Mouse (Mus musculus) liver, embryonic 12.5 days (tissue): Measurements from ENCODE around the gene Manf. TPM values are rescaled to one million over a fixed set of nuclear protein-coding genes. Genes with fewer than 3 reads are reported as not detected.
A peak's percentile ranks its signal among the peaks of the same experiment; 100 is the strongest.

Source experiments
- ATAC-seq: fragments of 200-750 bp; cut with Nextera tagmentation; 2 replicates; pipeline ENCODE4 v1.8.0; 2017; ENCODE audit warnings: moderate number of reproducible peaks, mild to moderate bottlenecking, moderate library complexity
- H3K27ac ChIP-seq: fragments of 300-500 bp; sonication (generic); 2 replicates; pipeline ENCODE4 v1.5.1; 2016; ENCODE audit warnings: mild to moderate bottlenecking
- H3K27me3 ChIP-seq: fragments of 300-500 bp; sonication (generic); replicated peaks from 2 replicates; pipeline ENCODE4 v1.6.1; 2016; ENCODE audit warnings: mild to moderate bottlenecking, moderate library complexity
- H3K36me3 ChIP-seq: fragments of 300-500 bp; sonication (generic); 2 replicates; pipeline ENCODE4 v1.6.1; 2016; ENCODE audit warnings: mild to moderate bottlenecking, moderate library complexity
- H3K4me1 ChIP-seq: fragments of 300-500 bp; sonication (generic); 2 replicates; pipeline ENCODE4 v1.6.1; 2016
- H3K4me2 ChIP-seq: fragments of 300-500 bp; sonication (generic); 2 replicates; pipeline ENCODE4 v1.6.1; 2016; ENCODE audit warnings: mild to moderate bottlenecking, moderate library complexity
- H3K4me3 ChIP-seq: fragments of 300-500 bp; sonication (generic); 2 replicates; pipeline ENCODE4 v1.5.1; 2016; ENCODE audit warnings: mild to moderate bottlenecking, moderate library complexity
- H3K9ac ChIP-seq: fragments of 300-500 bp; sonication (generic); 2 replicates; pipeline ENCODE4 v1.6.1; 2016; ENCODE audit warnings: mild to moderate bottlenecking, moderate library complexity
- H3K9me3 ChIP-seq: fragments of 300-500 bp; sonication (generic); replicated peaks from 2 replicates; pipeline ENCODE4 v1.6.1; 2016; ENCODE audit warnings: mild to moderate bottlenecking, moderate library complexity
- WGBS: fragments of 180-500 bp; shearing (Covaris S2); methylation state at CpG from one replicate; pipeline ENCODE4 v1.1.7; 2016; ENCODE audit not compliant: insufficient replicate concordance; 5-methylcytosine and 5-hydroxymethylcytosine counted together
- polyA plus RNA-seq: library from polyadenylated mRNA; unstranded; fragments of >200 nt; fragmentation: Nextera tagmentation; extraction: Ambion mirVana; gene quantifications from 2 replicates; pipeline ENCODE4 v1.2.1, GENCODE M21; 2016

The Manf gene
- polyA plus RNA-seq, 1 experiment from 2014 or later: 233 TPM

- Histone ChIP-seq H3K4me2 (peak overlapping the region; percentile 67), H3K4me3 (peak overlapping the region; percentile 100), H3K9me3 (no peaks in the 10 kb centered on the region), H3K27me3 (no peaks in the 10 kb centered on the region), H3K27ac (peak overlapping the region; percentile 57), H3K9ac (peak overlapping the region; percentile 67), H3K4me1 (peaks cover 22% of the 10 kb centered on the region), H3K36me3 (peaks cover 8% of the 10 kb centered on the region; the same call in 1 of the 2 replicates)
- 31% methylated on average over 15 of the region's 15 CpGs for WGBS
- no peak for ATAC-seq
Observed at GRCm38 (mm10) chr9:106821050-106821617, 70.6 kb downstream of the Manf start.

- no peak for ATAC-seq
- Histone ChIP-seq H3K4me3 (no peak overlapping the region), H3K36me3 (no peaks in the 10 kb centered on the region), H3K4me2 (no peak overlapping the region), H3K9me3 (no peaks in the 10 kb centered on the region), H3K27me3 (no peaks in the 10 kb centered on the region), H3K9ac (no peak overlapping the region), H3K27ac (no peak overlapping the region), H3K4me1 (peaks cover 14% of the 10 kb centered on the region)
- 68% methylated on average over 1 of the region's 1 CpGs for WGBS
Observed at GRCm38 (mm10) chr9:106819201-106819600, 72.6 kb downstream of the Manf start.

DNA sequence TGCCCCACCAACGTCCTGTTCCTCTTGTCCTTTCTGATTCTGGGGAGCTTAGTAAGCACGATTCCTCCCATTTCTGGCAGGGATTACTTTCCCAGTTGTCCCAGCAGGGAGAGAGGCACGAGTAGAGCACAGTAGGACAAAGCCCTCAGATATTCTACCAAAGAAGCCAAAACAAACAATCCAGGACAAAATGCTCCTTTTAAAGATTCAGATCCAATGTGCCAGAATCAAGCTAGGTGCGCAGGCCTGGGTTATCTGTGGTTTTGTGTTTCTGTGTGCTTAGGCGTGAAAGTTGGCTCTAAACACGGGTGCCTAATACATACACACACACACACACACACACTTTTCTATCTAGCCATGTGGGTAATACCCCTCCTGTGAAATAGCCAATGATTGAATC lies 73.6 kb downstream of the Manf start:
- no peak for ATAC-seq
- no peak overlapping the region for H3K9ac ChIP-seq
- no peak overlapping the region for H3K27ac ChIP-seq
- H3K27me3 ChIP-seq: no peaks in the 10 kb centered on the region
- H3K4me1 ChIP-seq: peaks cover 6% of the 10 kb centered on the region
- H3K4me3 ChIP-seq: no peak overlapping the region
- H3K36me3 ChIP-seq: no peaks in the 10 kb centered on the region
- no peak overlapping the region for H3K4me2 ChIP-seq
- 62% methylated on average over 6 of the region's 6 CpGs for WGBS
- H3K9me3 ChIP-seq: no peaks in the 10 kb centered on the region

- 0 out of 2 replicates have a peak, but pooled peaks cover 5% of the 10 kb centered on the region for H3K27me3 ChIP-seq
- no peak for ATAC-seq
- 55% methylated on average over 4 of the region's 4 CpGs for WGBS
Observed at GRCm38 (mm10) chr9:106806503-106806902, 85.3 kb downstream of the Manf start.

DNA sequence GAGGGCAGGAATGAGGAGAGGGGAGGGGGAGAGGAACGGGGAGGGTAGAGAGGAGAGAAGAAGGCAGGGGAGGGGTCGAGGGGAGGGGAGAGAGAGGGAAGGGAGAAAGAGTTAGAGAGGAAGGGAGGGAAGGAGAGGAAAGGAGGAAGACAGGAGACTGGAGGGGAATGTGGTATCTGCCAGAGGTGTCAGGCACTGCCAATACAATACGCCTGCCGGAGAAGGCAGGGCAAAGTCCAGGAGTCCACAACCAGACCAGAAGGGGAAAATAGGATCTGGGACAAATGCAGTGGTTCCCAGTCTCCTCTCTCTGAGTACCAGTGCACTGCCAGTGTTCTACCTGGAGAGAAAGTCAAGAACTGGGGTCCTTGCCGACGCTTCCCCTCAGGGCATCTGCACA lies 100.9 kb downstream of the Manf start:
- Histone ChIP-seq H3K27me3 (peaks cover 7% of the 10 kb centered on the region; the same call in 1 of the 2 replicates), H3K27ac (no peak overlapping the region), H3K9ac (no peak overlapping the region), H3K4me2 (no peak overlapping the region), H3K4me3 (no peak overlapping the region), H3K36me3 (no peaks in the 10 kb centered on the region), H3K4me1 (peaks cover 28% of the 10 kb centered on the region), H3K9me3 (no peaks in the 10 kb centered on the region)
- WGBS: 54% methylated on average over 6 of the region's 6 CpGs
- no peak for ATAC-seq

More at GRCm38 (mm10) chr9:106806503-106806902, 85.3 kb downstream of the Manf start:
- Histone ChIP-seq H3K27ac (no peak overlapping the region), H3K9me3 (peaks cover 16% of the 10 kb centered on the region; the same call in 1 of the 2 replicates), H3K9ac (no peak overlapping the region), H3K4me1 (no peaks in the 10 kb centered on the region), H3K4me3 (no peak overlapping the region), H3K4me2 (no peak overlapping the region), H3K36me3 (no peaks in the 10 kb centered on the region)

DNA sequence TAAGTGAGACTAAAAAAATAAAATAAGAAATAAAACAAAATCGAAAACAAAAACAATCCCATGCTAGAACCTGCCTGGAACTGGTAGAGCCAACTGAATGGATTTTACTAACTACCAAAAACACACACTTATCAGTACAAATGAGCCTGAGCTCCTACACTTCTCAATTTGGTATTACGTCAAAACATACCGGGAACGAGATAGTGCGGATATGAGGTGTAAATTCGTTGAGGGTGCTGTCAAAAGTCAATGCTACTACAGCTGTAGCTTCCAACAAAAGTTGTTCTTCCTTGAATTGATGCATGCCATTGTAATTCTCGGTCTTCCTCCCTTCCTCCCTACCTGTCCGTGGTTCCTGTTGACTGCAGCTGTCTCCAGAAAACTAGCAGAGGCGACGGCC lies 102.4 kb downstream of the Manf start:
- H3K9ac ChIP-seq: peak overlapping the region; percentile 98
- no peaks in the 10 kb centered on the region for H3K9me3 ChIP-seq
- H3K4me1 ChIP-seq: peaks cover 36% of the 10 kb centered on the region
- peak overlapping the region; percentile 89 for H3K4me2 ChIP-seq
- peak; percentile 20; the same call in 1 of the 2 replicates for ATAC-seq
- H3K27me3 ChIP-seq: peaks cover 7% of the 10 kb centered on the region; the same call in 1 of the 2 replicates
- H3K36me3 ChIP-seq: no peaks in the 10 kb centered on the region
- peak overlapping the region; percentile 96 for H3K4me3 ChIP-seq
- H3K27ac ChIP-seq: peak overlapping the region; percentile 83
- WGBS: 8% methylated on average over 10 of the region's 10 CpGs

DNA sequence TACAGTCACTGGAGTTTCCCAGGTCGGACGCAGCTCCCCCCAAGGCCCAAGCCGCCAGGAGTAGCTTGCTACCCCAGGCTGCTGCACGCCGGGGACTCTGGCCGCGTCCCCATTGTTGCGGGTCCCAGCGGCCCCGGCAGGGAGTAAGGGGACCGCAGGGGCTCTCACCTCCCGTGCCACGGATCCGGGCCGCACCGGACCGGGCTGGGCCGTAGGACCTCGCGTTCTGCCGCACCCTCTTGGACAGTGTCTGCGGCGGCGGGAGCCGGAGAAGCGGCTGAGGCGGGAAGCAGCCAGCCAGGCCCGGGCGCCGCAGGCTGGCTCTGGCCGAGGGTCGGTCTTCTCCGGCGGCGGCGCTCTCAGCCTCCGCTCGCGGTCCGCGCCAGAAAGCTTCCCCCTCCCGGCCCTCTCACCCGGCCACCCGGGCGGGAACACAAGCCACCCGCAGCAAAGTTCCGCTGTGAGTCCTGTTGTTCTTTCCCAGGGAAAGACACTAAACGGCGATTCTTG lies 102.9 kb downstream of the Manf start, which contains the start of gene Rad54l2:
Gene Rad54l2 (minus strand): TSS at position 383 of the 510 bp plus-strand sequence.
- H3K9me3 ChIP-seq: no peaks in the 10 kb centered on the region
- peaks cover 36% of the 10 kb centered on the region for H3K4me1 ChIP-seq
- peak within 1 kb of the TSS; percentile 83 for H3K27ac ChIP-seq
- H3K9ac ChIP-seq: peak within 1 kb of the TSS; percentile 98
- no peaks in the 10 kb centered on the region for H3K36me3 ChIP-seq
- peaks cover 7% of the 10 kb centered on the region; the same call in 1 of the 2 replicates for H3K27me3 ChIP-seq
- peak within 1 kb of the TSS; percentile 89 for H3K4me2 ChIP-seq
- peak within 1 kb of the TSS; percentile 96 for H3K4me3 ChIP-seq
- peak; percentile 89 for ATAC-seq
- WGBS: under 1% methylated on average over 49 of the region's 49 CpGs

Other genes with a start within 250 kb of the Manf start
- not detected in 2 replicates for gene Grm2, start 235.9 kb downstream of the Manf start, polyA plus RNA-seq
- 16.3 and 16.5 TPM in 2 replicates for gene Tex264, start 206.1 kb downstream of the Manf start, polyA plus RNA-seq
- gene Rad54l2, start 102.8 kb downstream of the Manf start, polyA plus RNA-seq: 3.9 and 4.0 TPM in 2 replicates
- gene Dcaf1, start 70.1 kb downstream of the Manf start, polyA plus RNA-seq: 18.6 and 19.3 TPM in 2 replicates
- gene Rbm15b, start 4.6 kb downstream of the Manf start, polyA plus RNA-seq: 8.8 and 11.3 TPM in 2 replicates